Mouse (Mus musculus) embryonic facial prominence, embryonic 15.5 days (tissue): ENCODE data around the gene Defb48. TPM values are rescaled to one million over a fixed set of nuclear protein-coding genes. Genes with fewer than 3 reads are reported as not detected.

Experiments
- ATAC-seq: fragments of 200-750 bp; cut with Nextera tagmentation; 2 replicates; pipeline ENCODE4 v1.8.0; 2017; ENCODE audit warnings: low read depth, moderate TSS enrichment; ENCODE audit not compliant: insufficient number of reproducible peaks, low FRiP score, low TSS enrichment
- H3K27ac ChIP-seq: fragments of 300-500 bp; sonication (generic); replicated peaks from 2 replicates; pipeline ENCODE4 v1.5.1; 2015; ENCODE audit warnings: mild to moderate bottlenecking, inconsistent platforms
- H3K27me3 ChIP-seq: fragments of 300-500 bp; sonication (generic); 2 replicates; pipeline ENCODE4 v1.6.1; 2015; ENCODE audit warnings: inconsistent platforms
- H3K36me3 ChIP-seq: fragments of 300-500 bp; sonication (generic); 2 replicates; pipeline ENCODE4 v1.6.1; 2015; ENCODE audit warnings: mild to moderate bottlenecking, inconsistent platforms
- H3K4me1 ChIP-seq: fragments of 300-500 bp; sonication (generic); 2 replicates; pipeline ENCODE4 v1.6.1; 2015; ENCODE audit warnings: inconsistent platforms
- H3K4me2 ChIP-seq: fragments of 300-500 bp; sonication (generic); replicated peaks from 2 replicates; pipeline ENCODE4 v1.6.1; 2015; ENCODE audit warnings: mild to moderate bottlenecking, inconsistent platforms
- H3K4me3 ChIP-seq: fragments of 300-500 bp; sonication (generic); replicated peaks from 2 replicates; pipeline ENCODE4 v1.5.1; 2015; ENCODE audit warnings: mild to moderate bottlenecking, inconsistent platforms
- H3K9ac ChIP-seq: fragments of 300-500 bp; sonication (generic); 2 replicates; pipeline ENCODE4 v1.6.1; 2015; ENCODE audit warnings: inconsistent platforms
- H3K9me3 ChIP-seq: fragments of 300-500 bp; sonication (generic); replicated peaks from 2 replicates; pipeline ENCODE4 v1.6.1; 2016; ENCODE audit warnings: inconsistent platforms
- WGBS: fragments of 180-500 bp; shearing (Covaris S2); methylation state at CpG from one replicate; pipeline ENCODE4 v1.1.7; 2015; 5-methylcytosine and 5-hydroxymethylcytosine counted together
- polyA plus RNA-seq: library from polyadenylated mRNA; unstranded; fragments of >200 nt; fragmentation: Nextera tagmentation; extraction: Ambion mirVana; gene quantifications from 2 replicates; pipeline ENCODE4 v1.2.1, GENCODE M21; 2015

Defb48 gene
- not detected in 2 replicates for polyA plus RNA-seq

DNA sequence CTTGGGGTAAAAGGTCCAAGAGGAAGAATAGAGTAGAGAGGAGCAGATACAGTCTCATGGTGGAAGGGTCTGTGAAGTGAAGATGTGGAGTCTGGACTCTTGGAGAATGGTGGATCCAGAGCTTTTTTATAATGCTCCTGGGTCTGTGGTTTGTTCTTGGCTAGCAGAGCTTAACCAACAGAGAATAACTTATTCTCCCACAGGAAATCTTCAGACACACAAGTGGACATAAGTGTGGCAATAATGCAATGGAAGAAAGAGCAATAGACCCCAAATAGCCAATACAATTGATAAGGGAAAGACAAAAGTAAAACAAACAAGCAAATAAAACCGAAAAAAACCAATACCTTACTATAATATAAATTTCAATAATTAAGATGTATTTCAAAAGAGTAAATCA is at the start of gene Defb48:
Defb48 (minus strand) TSS at position 101 of the 400 bp plus-strand sequence.
- H3K4me1 ChIP-seq = no peaks in the 10 kb centered on the region
- WGBS = 76% methylated on average over 1 of the region's 1 CpGs
- no peaks in the 10 kb centered on the region for H3K9me3 ChIP-seq
- H3K4me2 ChIP-seq = no peak within 1 kb of the TSS
- no peaks in the 10 kb centered on the region for H3K36me3 ChIP-seq
- no peak within 1 kb of the TSS for H3K9ac ChIP-seq
- H3K27me3 ChIP-seq = no peaks in the 10 kb centered on the region
- H3K4me3 ChIP-seq = no peak within 1 kb of the TSS
- ATAC-seq = no peak
- H3K27ac ChIP-seq = no peak within 1 kb of the TSS

DNA sequence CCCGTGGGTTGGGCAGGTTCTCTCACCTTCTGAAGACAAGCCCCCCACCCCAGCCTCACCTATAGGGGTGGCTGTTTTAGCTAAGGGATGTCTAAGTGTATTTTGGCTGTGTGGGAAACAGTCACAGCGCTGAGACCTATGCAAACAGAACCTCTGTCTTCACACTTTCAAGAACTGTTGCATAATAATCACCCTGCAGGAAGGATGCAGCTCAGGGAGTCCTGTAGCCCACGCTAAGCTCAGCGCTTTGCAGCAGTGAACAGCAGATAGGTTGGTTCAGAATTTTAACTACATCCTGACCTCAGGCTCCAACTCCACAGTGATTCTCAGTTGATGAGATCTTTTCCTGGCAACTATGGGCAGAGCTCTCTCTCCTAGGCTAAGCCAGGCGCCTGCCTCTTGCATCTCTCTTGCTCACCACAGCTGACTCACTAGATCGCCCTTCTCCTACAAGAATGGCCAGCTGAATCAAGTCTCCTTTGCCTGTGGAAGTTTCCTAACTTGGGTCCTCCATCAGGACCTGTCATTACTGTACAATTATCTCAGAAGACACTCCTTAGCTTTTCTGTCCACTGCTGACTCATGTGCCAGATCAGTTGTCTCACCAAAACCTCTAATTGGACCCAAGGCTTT is 36.3 kb upstream of the Defb48 start:
- Histone ChIP-seq H3K27ac (no peak overlapping the region), H3K27me3 (no peaks in the 10 kb centered on the region), H3K4me2 (no peak overlapping the region), H3K36me3 (no peaks in the 10 kb centered on the region), H3K9me3 (no peaks in the 10 kb centered on the region), H3K4me1 (no peaks in the 10 kb centered on the region), H3K4me3 (no peak overlapping the region), H3K9ac (no peak overlapping the region)
- WGBS = 55% methylated on average over 6 of the region's 6 CpGs
- no peak for ATAC-seq

DNA sequence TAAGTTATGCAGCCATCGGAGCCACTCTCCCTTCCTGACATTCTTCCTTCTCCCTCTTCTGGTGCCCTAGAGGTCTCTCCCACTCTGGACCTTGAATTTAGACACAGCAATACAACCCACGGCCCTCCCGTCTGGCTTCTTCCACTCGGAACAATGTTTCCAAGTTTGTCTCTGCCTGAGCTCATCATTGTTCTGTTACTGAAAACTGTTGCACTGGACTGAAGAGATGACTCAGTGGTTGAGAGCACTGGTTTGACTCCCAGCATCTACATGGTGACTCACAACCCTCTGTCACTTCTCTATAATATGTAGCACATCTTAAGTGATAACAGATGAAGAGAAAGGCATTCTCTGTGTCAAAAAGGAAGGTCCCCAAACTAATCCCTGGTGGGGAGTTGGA is 30.4 kb upstream of the Defb48 start:
- Histone ChIP-seq H3K4me2 (no peak overlapping the region), H3K4me3 (no peak overlapping the region), H3K9ac (no peak overlapping the region), H3K27me3 (no peaks in the 10 kb centered on the region), H3K27ac (no peak overlapping the region), H3K4me1 (no peaks in the 10 kb centered on the region), H3K36me3 (no peaks in the 10 kb centered on the region), H3K9me3 (no peaks in the 10 kb centered on the region)
- ATAC-seq = no peak
- 84% methylated on average over 4 of the region's 4 CpGs for WGBS

DNA sequence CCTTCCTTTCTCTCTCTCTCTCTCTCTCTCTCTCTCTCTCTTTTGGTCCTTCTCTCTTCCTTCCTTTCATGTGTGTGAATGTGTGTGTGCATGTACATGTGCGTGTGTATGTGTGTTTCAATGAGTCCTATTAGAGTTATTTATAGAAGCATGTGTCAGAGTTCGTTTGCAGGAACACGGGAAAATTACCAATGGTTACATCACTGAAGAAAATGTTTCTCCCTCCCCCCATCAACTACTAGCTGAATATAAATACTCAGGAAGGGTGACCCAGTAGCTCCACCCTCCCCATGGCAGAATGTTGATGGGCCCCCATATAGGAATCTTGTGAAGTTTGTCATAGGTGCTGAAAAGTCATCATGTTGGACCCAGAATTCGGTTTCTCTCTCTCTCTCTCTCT is 28.8 kb upstream of the Defb48 start:
- no peaks in the 10 kb centered on the region for H3K9me3 ChIP-seq
- H3K36me3 ChIP-seq = no peaks in the 10 kb centered on the region
- no peak for ATAC-seq
- H3K27ac ChIP-seq = no peak overlapping the region
- no peak overlapping the region for H3K4me3 ChIP-seq
- no peaks in the 10 kb centered on the region for H3K27me3 ChIP-seq
- WGBS = 84% methylated on average over 4 of the region's 4 CpGs
- H3K9ac ChIP-seq = no peak overlapping the region
- no peak overlapping the region for H3K4me2 ChIP-seq
- no peaks in the 10 kb centered on the region for H3K4me1 ChIP-seq

GRCm38 (mm10) chr14:63011471-63011870 is 27.2 kb upstream of the Defb48 start, which contains the start of gene Defb43:
Gene Defb43, plus strand, starts transcription at chr14:63011771.
- ATAC-seq = no peak
- Histone ChIP-seq H3K4me1 (no peaks in the 10 kb centered on the region), H3K9ac (no peak within 1 kb of the TSS), H3K27ac (no peak within 1 kb of the TSS), H3K4me3 (no peak within 1 kb of the TSS), H3K4me2 (no peak within 1 kb of the TSS), H3K9me3 (no peaks in the 10 kb centered on the region), H3K27me3 (no peaks in the 10 kb centered on the region), H3K36me3 (no peaks in the 10 kb centered on the region)
- 92% methylated on average over 5 of the region's 5 CpGs for WGBS

DNA sequence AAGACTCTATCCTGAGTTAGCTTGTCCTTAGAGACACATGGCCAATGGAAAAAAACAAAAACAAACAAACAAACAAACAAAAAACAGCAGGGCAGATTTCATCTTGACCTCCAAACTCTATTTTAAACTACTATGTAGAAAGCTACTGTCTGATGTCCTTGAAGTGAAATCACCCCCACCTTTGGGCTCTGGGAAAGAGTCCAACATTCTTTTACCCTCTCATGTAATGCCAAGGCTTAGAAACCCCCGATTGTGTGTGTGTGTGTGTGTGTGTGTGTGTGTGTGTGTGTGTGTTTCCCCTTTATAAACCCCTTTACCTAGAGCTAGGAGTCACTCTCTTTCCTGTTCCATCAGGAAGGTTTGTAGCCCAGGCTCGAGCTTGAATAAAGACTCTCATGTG is 18.3 kb upstream of the Defb48 start:
- Histone ChIP-seq H3K27me3 (no peaks in the 10 kb centered on the region), H3K36me3 (no peaks in the 10 kb centered on the region), H3K4me2 (no peak overlapping the region), H3K9me3 (no peaks in the 10 kb centered on the region), H3K4me1 (no peaks in the 10 kb centered on the region), H3K9ac (no peak overlapping the region), H3K4me3 (no peak overlapping the region), H3K27ac (no peak overlapping the region)
- ATAC-seq = no peak
- WGBS = 58% methylated on average over 2 of the region's 2 CpGs

- Histone ChIP-seq H3K36me3 (no peaks in the 10 kb centered on the region), H3K4me2 (no peak overlapping the region), H3K27ac (no peak overlapping the region), H3K4me3 (no peak overlapping the region), H3K9me3 (no peaks in the 10 kb centered on the region), H3K4me1 (no peaks in the 10 kb centered on the region), H3K27me3 (no peaks in the 10 kb centered on the region), H3K9ac (no peak overlapping the region)
- WGBS = 85% methylated on average over 4 of the region's 4 CpGs
- ATAC-seq = no peak
These were observed 14.7 kb upstream of the Defb48 start for GRCm38 (mm10) chr14:62998977-62999376.

GRCm38 (mm10) chr14:62997777-62998176 is 13.5 kb upstream of the Defb48 start, which contains the start of gene Defb47:
Gene Defb47, plus strand, starts transcription at chr14:62998077.
- Histone ChIP-seq H3K27ac (no peak within 1 kb of the TSS), H3K9ac (no peak within 1 kb of the TSS), H3K4me2 (no peak within 1 kb of the TSS), H3K4me3 (no peak within 1 kb of the TSS), H3K9me3 (no peaks in the 10 kb centered on the region), H3K36me3 (no peaks in the 10 kb centered on the region), H3K4me1 (no peaks in the 10 kb centered on the region), H3K27me3 (no peaks in the 10 kb centered on the region)
- WGBS = 85% methylated on average over 8 of the region's 8 CpGs
- no peak for ATAC-seq

- 70% methylated on average over 7 of the region's 7 CpGs for WGBS
- no peak overlapping the region for H3K4me3 ChIP-seq
- H3K36me3 ChIP-seq = no peaks in the 10 kb centered on the region
- no peak for ATAC-seq
- no peaks in the 10 kb centered on the region for H3K27me3 ChIP-seq
- H3K27ac ChIP-seq = no peak overlapping the region
- H3K9me3 ChIP-seq = no peaks in the 10 kb centered on the region
- H3K4me1 ChIP-seq = no peaks in the 10 kb centered on the region
- H3K9ac ChIP-seq = no peak overlapping the region
- no peak overlapping the region for H3K4me2 ChIP-seq
These were observed 7.7 kb upstream of the Defb48 start for GRCm38 (mm10) chr14:62991849-62992510.

GRCm38 (mm10) chr14:62991271-62991670 is 7.0 kb upstream of the Defb48 start:
- H3K27me3 ChIP-seq = no peaks in the 10 kb centered on the region
- no peak overlapping the region for H3K4me2 ChIP-seq
- H3K9me3 ChIP-seq = no peaks in the 10 kb centered on the region
- H3K4me1 ChIP-seq = no peaks in the 10 kb centered on the region
- no peak for ATAC-seq
- WGBS = 69% methylated on average over 3 of the region's 3 CpGs
- H3K27ac ChIP-seq = no peak overlapping the region
- H3K4me3 ChIP-seq = no peak overlapping the region
- H3K9ac ChIP-seq = no peak overlapping the region
- no peaks in the 10 kb centered on the region for H3K36me3 ChIP-seq

DNA sequence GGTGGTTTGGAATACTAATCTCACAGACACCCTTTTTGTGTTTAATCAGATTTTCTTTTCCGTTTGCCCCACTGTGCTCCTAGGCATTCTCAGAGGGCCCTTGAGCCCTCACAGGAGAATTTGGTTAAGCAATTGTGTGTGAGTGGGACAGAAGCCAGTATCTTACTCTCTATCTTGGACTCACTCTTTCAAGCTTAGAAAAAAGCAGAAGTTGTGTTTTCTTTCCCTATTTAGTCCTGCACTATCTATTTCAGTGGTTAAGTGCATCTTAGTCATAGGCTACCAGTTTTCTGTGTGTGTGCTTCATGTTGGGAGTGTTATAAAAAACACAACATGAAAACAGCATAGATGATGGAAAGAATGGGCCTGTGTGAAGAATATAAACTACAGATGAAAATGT is 4.5 kb downstream of the Defb48 start:
- WGBS = 70% methylated on average over 1 of the region's 1 CpGs
- no peak overlapping the region for H3K27ac ChIP-seq
- H3K9ac ChIP-seq = no peak overlapping the region
- H3K4me3 ChIP-seq = no peak overlapping the region
- H3K27me3 ChIP-seq = no peaks in the 10 kb centered on the region
- H3K4me1 ChIP-seq = no peaks in the 10 kb centered on the region
- no peaks in the 10 kb centered on the region for H3K36me3 ChIP-seq
- no peaks in the 10 kb centered on the region for H3K9me3 ChIP-seq
- no peak for ATAC-seq
- no peak overlapping the region for H3K4me2 ChIP-seq

GRCm38 (mm10) chr14:62975046-62975445 is 9.3 kb downstream of the Defb48 start:
- Histone ChIP-seq H3K4me1 (no peaks in the 10 kb centered on the region), H3K9me3 (no peaks in the 10 kb centered on the region), H3K4me3 (no peak overlapping the region), H3K27ac (no peak overlapping the region), H3K9ac (no peak overlapping the region), H3K36me3 (no peaks in the 10 kb centered on the region), H3K4me2 (no peak overlapping the region), H3K27me3 (no peaks in the 10 kb centered on the region)
- no peak for ATAC-seq
- 14% methylated on average over 5 of the region's 5 CpGs for WGBS
